Mouse (Mus musculus) midbrain, embryonic 15.5 days (tissue): ENCODE data around the gene Oas1h. TPM values are rescaled to one million over a fixed set of nuclear protein-coding genes. Genes with fewer than 3 reads are reported as not detected.
"Not testable (repeated sequence)": the region's sequence is repeated elsewhere in the genome, so short reads cannot be mapped to it uniquely, and the experiment has no call there.

ENCODE experiments used
- ATAC-seq: fragments of 200-750 bp; cut with Nextera tagmentation; replicated peaks from 2 replicates; pipeline ENCODE4 v1.8.0; 2017; ENCODE audit warnings: moderate TSS enrichment
- H3K27ac ChIP-seq: fragments of 300-500 bp; sonication (generic); 2 replicates; pipeline ENCODE4 v1.5.1; 2015; ENCODE audit warnings: mild to moderate bottlenecking, inconsistent platforms
- H3K27me3 ChIP-seq: fragments of 300-500 bp; sonication (generic); replicated peaks from 2 replicates; pipeline ENCODE4 v1.6.1; 2015; ENCODE audit warnings: inconsistent platforms
- H3K36me3 ChIP-seq: fragments of 300-500 bp; sonication (generic); replicated peaks from 2 replicates; pipeline ENCODE4 v1.6.1; 2015; ENCODE audit warnings: inconsistent platforms
- H3K4me1 ChIP-seq: fragments of 300-500 bp; sonication (generic); 2 replicates; pipeline ENCODE4 v1.6.1; 2015; ENCODE audit warnings: inconsistent platforms
- H3K4me2 ChIP-seq: fragments of 300-500 bp; sonication (generic); 2 replicates; pipeline ENCODE4 v1.6.1; 2015; ENCODE audit warnings: inconsistent platforms, mild to moderate bottlenecking, moderate library complexity
- H3K4me3 ChIP-seq: fragments of 300-500 bp; sonication (generic); 2 replicates; pipeline ENCODE4 v1.5.1; 2015; ENCODE audit warnings: mild to moderate bottlenecking, inconsistent platforms
- H3K9ac ChIP-seq: fragments of 300-500 bp; sonication (generic); 2 replicates; pipeline ENCODE4 v1.6.1; 2015; ENCODE audit warnings: mild to moderate bottlenecking, inconsistent platforms
- H3K9me3 ChIP-seq: fragments of 300-500 bp; sonication (generic); 2 replicates; pipeline ENCODE4 v1.6.1; 2016; ENCODE audit warnings: inconsistent platforms
- WGBS: fragments of 180-500 bp; shearing (Covaris S2); methylation state at CpG from one replicate; pipeline ENCODE4 v1.1.7; 2015; ENCODE audit warnings: mixed read lengths; 5-methylcytosine and 5-hydroxymethylcytosine counted together
- polyA plus RNA-seq: library from polyadenylated mRNA; unstranded; fragments of >200 nt; fragmentation: Nextera tagmentation; extraction: Ambion mirVana; gene quantifications from 2 replicates; pipeline ENCODE4 v1.2.1, GENCODE M21; 2015

Oas1h gene
- polyA plus RNA-seq, 1 experiment from 2014 or later = not detected

GRCm38 (mm10) chr5:120890026-120890425, 28.8 kb downstream of the Oas1h start:
- no peak overlapping the region for H3K27ac ChIP-seq
- no peaks in the 10 kb centered on the region for H3K9me3 ChIP-seq
- WGBS = 76% methylated on average over 2 of the region's 2 CpGs
- no peak overlapping the region for H3K4me2 ChIP-seq
- H3K4me1 ChIP-seq = no peaks in the 10 kb centered on the region
- no peak overlapping the region for H3K9ac ChIP-seq
- H3K27me3 ChIP-seq = no peaks in the 10 kb centered on the region
- ATAC-seq = no peak
- H3K4me3 ChIP-seq = no peak overlapping the region
- no peaks in the 10 kb centered on the region for H3K36me3 ChIP-seq

GRCm38 (mm10) chr5:120890991-120891390, 29.8 kb downstream of the Oas1h start:
- no peak for ATAC-seq
- H3K4me1 ChIP-seq = no peaks in the 10 kb centered on the region
- H3K9ac ChIP-seq = no peak overlapping the region
- H3K4me2 ChIP-seq = no peak overlapping the region
- 56% methylated on average over 3 of the region's 3 CpGs for WGBS
- no peak overlapping the region for H3K27ac ChIP-seq
- no peak overlapping the region for H3K4me3 ChIP-seq
- H3K36me3 ChIP-seq = no peaks in the 10 kb centered on the region
- no peaks in the 10 kb centered on the region for H3K27me3 ChIP-seq
- H3K9me3 ChIP-seq = no peaks in the 10 kb centered on the region

- ATAC-seq, H3K36me3 ChIP-seq: not testable (repeated sequence)
- 82% methylated on average over 2 of the region's 2 CpGs for WGBS
These were observed 30.5 kb downstream of the Oas1h start for GRCm38 (mm10) chr5:120891566-120892242.

GRCm38 (mm10) chr5:120892243-120892660, 31.0 kb downstream of the Oas1h start:
- Histone ChIP-seq H3K4me1 (no peaks in the 10 kb centered on the region), H3K9ac (no peak overlapping the region), H3K27me3 (no peaks in the 10 kb centered on the region), H3K9me3 (no peaks in the 10 kb centered on the region), H3K36me3 (no peaks in the 10 kb centered on the region), H3K4me3 (no peak overlapping the region), H3K27ac (no peak overlapping the region), H3K4me2 (no peak overlapping the region)
- ATAC-seq = no peak
- 78% methylated on average over 2 of the region's 2 CpGs for WGBS

More at GRCm38 (mm10) chr5:120891566-120892242, 30.5 kb downstream of the Oas1h start:
- H3K4me2 ChIP-seq, H3K9ac ChIP-seq, H3K9me3 ChIP-seq, H3K27ac ChIP-seq, H3K4me3 ChIP-seq, H3K27me3 ChIP-seq, H3K4me1 ChIP-seq: not testable (repeated sequence)

GRCm38 (mm10) chr5:120893866-120894265, 32.6 kb downstream of the Oas1h start:
- ATAC-seq, H3K4me2 ChIP-seq, H3K27ac ChIP-seq, H3K9ac ChIP-seq, H3K4me3 ChIP-seq, H3K9me3 ChIP-seq, H3K4me1 ChIP-seq, H3K27me3 ChIP-seq, H3K36me3 ChIP-seq: not testable (repeated sequence)
- 90% methylated on average over 4 of the region's 4 CpGs for WGBS

- H3K27ac ChIP-seq, H3K36me3 ChIP-seq, H3K4me3 ChIP-seq, H3K4me2 ChIP-seq, H3K9ac ChIP-seq, H3K27me3 ChIP-seq, H3K9me3 ChIP-seq, H3K4me1 ChIP-seq, ATAC-seq: not testable (repeated sequence)
- 78% methylated on average over 2 of the region's 2 CpGs for WGBS
These were observed 33.5 kb downstream of the Oas1h start for GRCm38 (mm10) chr5:120894692-120895091.

- Histone ChIP-seq H3K4me2 (no peak overlapping the region), H3K9ac (no peak overlapping the region), H3K4me1 (no peaks in the 10 kb centered on the region), H3K4me3 (no peak overlapping the region), H3K9me3 (no peaks in the 10 kb centered on the region), H3K27ac (no peak overlapping the region), H3K36me3 (no peaks in the 10 kb centered on the region), H3K27me3 (no peaks in the 10 kb centered on the region)
- ATAC-seq = no peak
- WGBS = 79% methylated on average over 11 of the region's 11 CpGs
These were observed 34.1 kb downstream of the Oas1h start for GRCm38 (mm10) chr5:120895231-120895900.

- WGBS = 81% methylated on average over 6 of the region's 6 CpGs
- no peak overlapping the region for H3K4me3 ChIP-seq
- no peak for ATAC-seq
- no peak overlapping the region for H3K27ac ChIP-seq
- no peaks in the 10 kb centered on the region for H3K36me3 ChIP-seq
- no peak overlapping the region for H3K9ac ChIP-seq
- no peak overlapping the region for H3K4me2 ChIP-seq
- no peaks in the 10 kb centered on the region for H3K4me1 ChIP-seq
- H3K9me3 ChIP-seq = no peaks in the 10 kb centered on the region
- H3K27me3 ChIP-seq = no peaks in the 10 kb centered on the region
These were observed 37.1 kb downstream of the Oas1h start for GRCm38 (mm10) chr5:120898307-120898706.

- no peak overlapping the region for H3K4me2 ChIP-seq
- no peaks in the 10 kb centered on the region for H3K36me3 ChIP-seq
- no peaks in the 10 kb centered on the region for H3K27me3 ChIP-seq
- H3K4me3 ChIP-seq = no peak overlapping the region
- no peak overlapping the region for H3K27ac ChIP-seq
- H3K4me1 ChIP-seq = no peaks in the 10 kb centered on the region
- H3K9ac ChIP-seq = no peak overlapping the region
- ATAC-seq = no peak
- H3K9me3 ChIP-seq = no peaks in the 10 kb centered on the region
These were observed 37.5 kb downstream of the Oas1h start for GRCm38 (mm10) chr5:120898726-120899125.

GRCm38 (mm10) chr5:120900666-120901065, 39.4 kb downstream of the Oas1h start:
- Histone ChIP-seq H3K9ac (no peak overlapping the region), H3K4me3 (no peak overlapping the region), H3K27me3 (no peaks in the 10 kb centered on the region), H3K4me1 (no peaks in the 10 kb centered on the region), H3K4me2 (no peak overlapping the region), H3K9me3 (no peaks in the 10 kb centered on the region), H3K36me3 (no peaks in the 10 kb centered on the region), H3K27ac (no peak overlapping the region)
- no peak for ATAC-seq
- WGBS = 62% methylated on average over 1 of the region's 1 CpGs

GRCm38 (mm10) chr5:120902056-120902455, 40.8 kb downstream of the Oas1h start:
- Histone ChIP-seq H3K4me2 (no peak overlapping the region), H3K27ac (no peak overlapping the region), H3K9me3 (no peaks in the 10 kb centered on the region), H3K4me3 (no peak overlapping the region), H3K27me3 (no peaks in the 10 kb centered on the region), H3K9ac (no peak overlapping the region), H3K4me1 (no peaks in the 10 kb centered on the region), H3K36me3 (no peaks in the 10 kb centered on the region)
- no peak for ATAC-seq
- WGBS = 96% methylated on average over 5 of the region's 5 CpGs

GRCm38 (mm10) chr5:120906791-120907733, 45.8 kb downstream of the Oas1h start, which contains the start of gene Oas1a:
Gene Oas1a (minus strand): TSS chr5:120907521.
- WGBS = 40% methylated on average over 8 of the region's 12 CpGs
- not testable (repeated sequence) for ATAC-seq, H3K27ac ChIP-seq, H3K36me3 ChIP-seq, H3K4me1 ChIP-seq, H3K9me3 ChIP-seq, H3K27me3 ChIP-seq, H3K4me2 ChIP-seq, H3K9ac ChIP-seq, H3K4me3 ChIP-seq
